Mouse (Mus musculus): Measurements from ENCODE around the gene Epb41l1.
"Not testable (repeated sequence)": the region's sequence is repeated elsewhere in the genome, so short reads cannot be mapped to it uniquely, and the experiment has no call there.

The Epb41l1 gene

GRCm38 (mm10) chr2:156482764-156483163, 62.1 kb downstream of the Epb41l1 start:
- no peak for DNase-seq (ENCODE audit: low read depth in 1 of 2, low spot score in 2 of 2)

DNA sequence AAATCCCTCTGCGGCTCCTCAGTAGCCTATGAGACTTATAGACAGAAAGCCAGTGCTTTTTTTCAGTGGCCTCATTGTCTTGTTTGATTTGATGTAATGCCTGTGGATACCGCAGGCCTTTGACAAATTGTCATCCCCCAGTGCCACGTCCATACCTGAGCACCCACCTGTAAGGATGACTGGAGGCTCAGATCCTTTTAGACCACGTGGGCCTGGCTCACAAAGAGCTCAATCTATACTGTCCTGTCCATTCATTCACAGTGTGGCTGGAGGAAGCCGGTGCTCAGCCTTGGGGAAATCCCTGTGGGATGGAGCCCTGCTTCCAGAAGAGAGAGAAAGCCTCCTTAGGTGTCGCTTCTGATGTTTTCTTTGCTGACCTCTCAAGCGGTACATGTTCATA, 62.5 kb downstream of the Epb41l1 start:
- DNase-seq (ENCODE audit: low read depth in 1 of 2, low spot score in 2 of 2) = no peak

DNA sequence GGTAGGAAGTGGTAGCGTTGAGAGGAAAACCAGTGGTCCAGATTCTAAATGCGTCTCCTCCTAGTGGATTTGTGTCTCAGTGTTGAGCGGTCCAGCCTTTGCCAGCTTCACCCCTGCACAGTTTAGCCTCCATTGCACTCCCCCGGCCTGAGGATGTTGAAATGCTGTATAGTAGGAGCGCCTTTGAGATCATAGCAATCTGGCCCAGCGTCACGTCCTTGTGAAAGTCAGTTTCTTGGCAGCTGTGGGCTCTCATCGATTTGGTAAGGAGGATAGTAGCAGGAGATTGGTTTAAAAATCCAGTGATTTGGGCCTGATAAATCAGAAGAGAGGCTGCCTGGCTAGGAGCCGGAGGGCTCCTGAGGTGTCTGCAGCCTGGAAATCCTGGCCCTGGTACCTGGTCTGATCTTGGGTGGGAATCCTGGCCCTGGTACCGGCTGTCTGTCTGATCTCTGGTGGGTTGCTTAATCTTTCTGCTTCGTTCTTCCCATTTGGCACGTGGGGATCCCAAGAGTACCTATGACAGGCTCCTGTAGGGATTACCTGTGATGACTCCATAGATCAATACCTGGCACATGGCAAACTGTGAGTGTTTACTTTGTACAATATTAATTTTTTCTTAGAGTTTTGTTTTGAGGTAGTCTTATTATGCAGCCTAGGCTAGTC, 65.5 kb downstream of the Epb41l1 start:
- DNase-seq (ENCODE audit: low read depth in 1 of 2, low spot score in 2 of 2) = no peak

- no peak for DNase-seq (ENCODE audit: low read depth in 1 of 2, low spot score in 2 of 2)
Measured at GRCm38 (mm10) chr2:156487589-156488160, 67.0 kb downstream of the Epb41l1 start.

DNA sequence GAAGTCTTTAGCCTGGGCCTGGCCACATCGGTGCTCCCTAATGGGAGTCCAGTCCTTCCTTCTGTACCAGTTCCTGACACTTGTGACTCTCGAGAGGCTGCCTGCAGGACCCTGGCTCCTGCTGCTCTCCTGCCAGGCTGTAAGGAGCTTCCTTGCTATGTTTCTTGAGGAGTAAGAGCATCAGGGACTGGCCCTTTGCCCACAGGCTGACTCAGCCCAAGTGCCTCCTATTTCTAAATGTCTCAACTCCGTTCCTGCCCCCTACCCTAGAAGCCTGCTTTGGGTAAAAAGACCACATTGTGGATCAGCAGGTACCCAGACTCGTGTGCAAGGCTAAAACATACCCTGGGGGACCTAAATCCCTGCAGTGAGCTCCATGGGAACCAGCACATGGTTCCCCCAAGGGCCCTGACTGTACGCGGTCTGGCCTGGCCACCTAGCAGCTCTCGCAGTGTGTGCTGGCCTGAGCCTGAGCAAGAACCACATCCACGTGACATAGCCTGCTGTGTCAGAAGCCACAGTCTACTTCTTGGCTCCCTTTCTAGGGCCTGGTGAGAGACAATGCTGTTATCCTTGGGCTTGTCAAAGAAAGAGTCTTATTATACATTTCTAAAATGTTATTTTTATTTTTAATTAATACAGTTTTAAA, 67.6 kb downstream of the Epb41l1 start:
- DNase-seq (ENCODE audit: low read depth in 1 of 2, low spot score in 2 of 2) = no peak

DNA sequence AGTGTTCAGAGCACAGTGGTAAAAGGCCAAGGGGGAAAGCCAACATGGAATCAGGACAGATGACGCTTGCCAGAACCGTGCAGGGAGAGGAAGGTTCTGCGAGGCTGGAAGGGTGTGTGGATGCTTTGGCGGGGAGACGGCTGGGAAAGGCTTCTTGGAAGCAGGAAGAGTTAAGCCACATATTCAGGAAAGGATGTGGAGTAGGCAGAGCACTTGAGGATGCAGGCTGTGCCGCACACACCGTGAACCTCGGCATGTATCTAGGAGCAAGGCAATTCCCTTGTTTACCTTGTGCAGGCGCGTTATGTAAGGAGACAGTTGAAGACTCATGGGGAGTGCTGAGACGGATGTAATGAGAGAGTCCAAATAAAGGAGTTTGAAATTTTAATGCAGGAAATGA, 69.5 kb downstream of the Epb41l1 start:
- no peak for DNase-seq (ENCODE audit: low read depth in 1 of 2, low spot score in 2 of 2)

GRCm38 (mm10) chr2:156491796-156492195, 71.1 kb downstream of the Epb41l1 start:
- DNase-seq (ENCODE audit: low read depth in 1 of 2, low spot score in 2 of 2) = no peak

DNA sequence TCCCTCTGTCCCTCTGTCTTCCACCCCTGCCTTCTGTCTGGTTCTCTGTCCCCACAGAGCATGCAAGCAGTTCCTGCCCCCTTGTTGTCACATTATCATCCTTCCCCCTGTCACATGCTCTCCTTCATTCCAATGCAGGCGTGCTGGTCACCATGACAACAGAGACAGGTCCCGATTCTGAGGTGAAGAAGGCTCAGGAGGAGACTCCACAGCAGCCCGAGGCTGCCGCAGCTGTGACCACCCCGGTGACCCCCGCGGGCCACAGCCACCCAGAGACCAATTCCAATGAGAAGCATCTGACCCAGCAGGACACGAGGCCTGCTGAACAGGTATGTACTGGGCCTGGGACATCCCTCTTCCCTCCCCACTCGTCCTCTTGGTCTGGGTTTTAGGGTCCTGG, 73.1 kb downstream of the Epb41l1 start:
- no peak for DNase-seq (ENCODE audit: low read depth in 1 of 2, low spot score in 2 of 2)

- DNase-seq (ENCODE audit: low read depth in 1 of 2, low spot score in 2 of 2) = no peak
Measured at GRCm38 (mm10) chr2:156494465-156494864, 73.8 kb downstream of the Epb41l1 start.

GRCm38 (mm10) chr2:156494875-156495274, 74.2 kb downstream of the Epb41l1 start:
- no peak for DNase-seq (ENCODE audit: low read depth in 1 of 2, low spot score in 2 of 2)

- DNase-seq (ENCODE audit: low read depth in 1 of 2, low spot score in 2 of 2) = no peak
Measured at GRCm38 (mm10) chr2:156496816-156497566, 76.3 kb downstream of the Epb41l1 start.

GRCm38 (mm10) chr2:156497915-156498314, 77.2 kb downstream of the Epb41l1 start:
- DNase-seq (ENCODE audit: low read depth in 1 of 2, low spot score in 2 of 2) = no peak

- DNase-seq (ENCODE audit: low read depth in 1 of 2, low spot score in 2 of 2) = no peak
Measured at GRCm38 (mm10) chr2:156501025-156501424, 80.3 kb downstream of the Epb41l1 start.

- no peak for DNase-seq (ENCODE audit: low read depth in 1 of 2, low spot score in 2 of 2)
Measured at GRCm38 (mm10) chr2:156505533-156505932, 84.8 kb downstream of the Epb41l1 start.

- no peak for DNase-seq (ENCODE audit: low read depth in 1 of 2, low spot score in 2 of 2)
Measured at GRCm38 (mm10) chr2:156512028-156512427, 91.3 kb downstream of the Epb41l1 start.

DNA sequence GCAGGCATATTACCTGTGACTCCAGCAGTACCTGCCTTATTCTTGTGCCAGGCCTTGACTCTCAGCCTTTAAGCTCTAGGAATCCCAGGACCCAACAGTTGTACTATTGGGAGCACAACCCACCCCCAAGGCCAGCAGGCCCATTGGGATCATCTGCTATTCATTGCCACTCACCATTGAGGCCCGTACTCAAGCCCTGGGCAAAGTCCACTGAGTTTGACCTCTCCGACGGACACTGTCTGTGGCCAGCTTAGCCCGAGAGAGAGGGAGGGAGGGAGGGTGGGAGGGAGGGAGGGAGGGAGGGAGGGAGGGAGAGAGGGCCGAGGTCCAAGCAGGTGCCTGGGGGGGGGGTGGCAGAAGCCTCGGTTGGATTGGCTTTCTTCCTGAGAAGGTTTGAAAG, 91.9 kb downstream of the Epb41l1 start:
- no peak for DNase-seq (ENCODE audit: low read depth in 1 of 2, low spot score in 2 of 2)

GRCm38 (mm10) chr2:156515102-156515501, 94.4 kb downstream of the Epb41l1 start:
- no peak for DNase-seq (ENCODE audit: low read depth in 1 of 2, low spot score in 2 of 2)

- peak in 1 of 2 experiments; percentile 39 for DNase-seq (ENCODE audit: low read depth in 1 of 2, low spot score in 2 of 2)
Measured at GRCm38 (mm10) chr2:156515565-156516185, 95.0 kb downstream of the Epb41l1 start.

GRCm38 (mm10) chr2:156516678-156517077, 96.0 kb downstream of the Epb41l1 start:
- DNase-seq (ENCODE audit: low read depth in 1 of 2, low spot score in 2 of 2) = not testable (repeated sequence)

- DNase-seq (ENCODE audit: low read depth in 1 of 2, low spot score in 2 of 2) = no peak
Measured at GRCm38 (mm10) chr2:156518306-156518705, 97.6 kb downstream of the Epb41l1 start.

- DNase-seq (ENCODE audit: low read depth in 1 of 2, low spot score in 2 of 2) = no peak
Measured at GRCm38 (mm10) chr2:156519584-156519983, 98.9 kb downstream of the Epb41l1 start.

Data from monocyte, adult 2 months (primary cell).